Mouse (Mus musculus) left cerebral cortex, postnatal 10 days (tissue): Measurements from ENCODE around the gene Patj. TPM values are rescaled to one million over a fixed set of nuclear protein-coding genes. Genes with fewer than 3 reads are reported as not detected.

Experiments
- DNase-seq, 2 experiments: peaks; one replicate each; pipeline ENCODE4 v3.0.0; 2021 to 2022; ENCODE audit warnings: low spot score in 2 of 2, mixed read lengths in 1 of 2; ENCODE audit errors: extremely low spot score in 1 of 2
- intact Hi-C: fragments of 180-260 bp; cut with DNase I; formaldehyde crosslinking; loops from one replicate; pipeline ENCODE4 v1.15.1; 2025
- microRNA-seq: library from miRNA; unstranded; fragments of <30 nt; microRNA quantifications from one replicate; pipeline ENCODE4 v1.2.0, GENCODE M21; 2022
- total RNA-seq, 2 experiments: library from RNA; stranded (reverse); gene quantifications; 2 replicates each; pipeline ENCODE4 v1.2.3; 2021

The Patj gene
- total RNA-seq, 2 experiments from 2014 or later = 7.7 to 8.1 TPM

- intact Hi-C loops = loop anchor here (2.0 to 5.0 kb wide), 2 partner anchors 145 to 443 kb away; no protein-coding TSS in a partner anchor
- DNase-seq = peak in 1 of 2 experiments; percentile 10
These were observed 344.2 kb downstream of the Patj start for GRCm38 (mm10) chr4:98739753-98740152.

GRCm38 (mm10) chr4:98743209-98743905 lies 347.8 kb downstream of the Patj start:
- DNase-seq = no peak
- intact Hi-C loops = loop anchor here (5.0 kb wide), 1 partner anchor 439 kb away; no protein-coding TSS in a partner anchor

GRCm38 (mm10) chr4:98743906-98744210 lies 348.3 kb downstream of the Patj start:
- no peak for DNase-seq
- intact Hi-C loops = loop anchor here (5.0 kb wide), 1 partner anchor 438 kb away; no protein-coding TSS in a partner anchor

DNA sequence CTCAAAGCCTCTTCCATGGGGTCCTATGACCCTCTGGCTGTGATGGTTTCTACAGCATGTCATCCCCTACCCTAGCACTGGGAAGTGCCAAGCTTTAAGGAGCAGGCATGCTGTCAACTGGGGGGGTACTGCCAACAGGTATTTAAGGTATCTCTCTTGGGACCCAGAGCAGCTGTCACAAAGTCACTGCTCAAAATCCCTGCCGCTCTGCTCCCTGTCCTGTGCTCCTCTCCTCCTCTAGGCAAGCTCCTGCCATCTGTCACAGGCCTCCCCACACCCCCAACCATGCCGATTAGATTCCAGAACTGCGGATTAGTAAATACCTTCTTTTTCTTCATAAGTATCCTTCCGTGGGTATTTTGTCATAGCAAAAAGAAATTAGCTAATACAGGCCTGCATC lies 358.9 kb downstream of the Patj start:
- no peak for DNase-seq
- intact Hi-C loops = no loop called here

GRCm38 (mm10) chr4:98756141-98756540 lies 360.6 kb downstream of the Patj start:
- intact Hi-C loops = no loop called here
- no peak for DNase-seq

- DNase-seq = peak in 1 of 2 experiments; percentile 9
These were observed 362.6 kb downstream of the Patj start for GRCm38 (mm10) chr4:98758012-98758821.

GRCm38 (mm10) chr4:98758872-98759518 lies 363.4 kb downstream of the Patj start:
- intact Hi-C loops = no loop called here
- DNase-seq = no peak

More at GRCm38 (mm10) chr4:98758012-98758821, 362.6 kb downstream of the Patj start:
- intact Hi-C loops = no loop called here

DNA sequence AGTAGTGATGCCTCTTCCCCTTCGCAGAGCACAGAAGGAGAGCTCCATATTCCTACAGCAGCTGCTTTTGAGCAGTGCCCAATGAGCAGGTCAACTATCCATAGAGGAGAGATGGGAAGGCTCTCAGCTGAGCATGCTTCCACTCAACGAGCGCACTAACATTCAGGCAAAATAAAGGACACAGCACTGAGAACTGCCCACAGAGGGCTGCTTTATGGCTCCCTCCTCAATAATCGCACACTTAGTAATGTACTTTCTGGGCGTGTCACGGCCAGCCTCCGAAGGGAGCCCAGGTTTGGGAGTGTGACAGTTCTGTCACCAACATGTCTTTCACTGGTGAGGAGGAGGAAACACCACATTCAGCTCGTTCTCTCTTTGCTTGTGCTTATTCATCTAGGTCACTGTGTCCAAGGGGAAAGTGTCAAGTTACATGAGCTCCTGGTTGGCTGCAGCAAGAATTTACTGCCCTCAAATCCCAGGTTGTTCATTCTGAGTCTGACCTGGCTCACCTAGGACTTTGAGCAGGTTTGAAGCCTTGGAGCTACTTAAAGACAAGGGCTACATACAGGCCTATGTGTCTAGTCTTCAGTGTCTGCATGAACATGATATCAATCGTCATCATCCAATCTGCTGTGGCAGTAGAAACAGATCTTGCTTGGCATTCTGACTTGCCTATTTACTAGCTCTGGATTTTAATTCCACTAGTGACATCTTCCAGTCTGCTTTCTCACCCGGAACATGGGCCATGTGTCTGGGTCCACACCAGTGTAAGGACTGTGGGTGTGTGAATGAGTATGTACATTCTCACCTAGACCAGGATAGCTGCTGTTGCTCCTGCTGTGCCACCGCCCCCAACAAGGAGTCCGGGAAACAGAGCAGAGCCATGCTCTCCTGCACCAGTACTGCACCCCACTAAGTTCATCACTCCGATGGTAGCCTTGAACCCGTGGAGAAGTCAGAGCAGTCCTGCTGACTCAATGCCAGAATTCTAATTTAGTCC lies 371.8 kb downstream of the Patj start:
- intact Hi-C loops = no loop called here
- DNase-seq = no peak

Small RNAs within 50 kb of the gene (microRNA-seq; reads per million reads assigned to microRNA genes)
- gene Gm22625 = not detected
- not detected for gene Gm26154

Other genes starting within 250 kb of the Patj start
- 10 to 100 TPM; 39.9 to 46.6 TPM for gene Tm2d1, start 12.5 kb upstream of the Patj start, total RNA-seq